Comparison of ENCODE assay signal across 10 mouse cellular contexts in the genomic region with DNA sequence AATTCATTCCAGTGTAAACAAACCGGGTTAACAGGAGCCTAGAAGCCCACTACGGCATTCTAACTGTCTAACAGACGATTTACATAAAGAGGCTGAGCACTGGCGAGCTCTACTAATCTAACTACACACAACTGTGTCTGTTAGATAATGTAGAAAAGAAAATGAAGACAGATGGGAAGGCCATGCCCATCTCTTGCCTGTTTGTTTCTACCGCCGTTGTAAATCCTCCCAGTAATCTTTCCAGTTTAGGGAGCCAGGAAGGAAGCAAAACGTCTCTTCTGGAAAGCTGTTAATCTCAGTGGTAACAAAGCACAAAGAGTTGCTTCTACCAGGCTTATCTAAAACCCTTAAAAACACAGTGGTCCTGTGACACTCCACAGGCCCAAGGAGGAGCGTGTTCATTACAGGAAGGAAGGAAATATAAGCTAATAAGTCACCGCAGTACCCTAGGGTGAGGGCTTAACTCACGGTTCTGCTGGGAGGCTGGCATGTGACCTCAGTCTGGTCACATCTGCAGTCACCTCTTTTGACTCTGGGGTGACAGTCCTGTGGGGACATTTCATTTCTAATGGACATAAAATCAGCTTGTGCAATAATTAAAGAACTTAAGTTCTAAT.
DNase-seq lines count a peak whose midpoint lies in the region; ATAC-seq lines count a peak whose summit lies in the region.
"Had no signal": no experiment of that assay in that cellular context is flagged by ENCODE, and none has a peak within 500 bp of the region (broad histone marks: within the 10 kb centered on the region; RNA-seq: fewer than 3 reads in every experiment).

No protein-coding gene starts in this region.

- no peak; the same call in 1 of the 2 replicates for ATAC-seq in heart, embryonic 13.5 days (ENCODE audit: extremely low read depth, insufficient number of reproducible peaks, low FRiP score, low TSS enrichment)
- peak; percentile 66; the same call in 1 of the 2 replicates for ATAC-seq in lung, embryonic 16.5 days (ENCODE audit: low read depth)
- ATAC-seq in megakaryocyte progenitor cell, adult 5-6 weeks (replicated peaks; ENCODE audit: poor library complexity), result peak; percentile 75

- WGBS in heart, embryonic 13.5 days, result 20% methylated on average over 10 of the region's 10 CpGs
- 13% methylated on average over 10 of the region's 10 CpGs for WGBS in lung, embryonic 16.5 days

- H3K9me3 ChIP-seq in heart, embryonic 13.5 days, result no peaks in the 10 kb centered on the region
- no peaks in the 10 kb centered on the region for H3K9me3 ChIP-seq in lung, embryonic 16.5 days (ENCODE audit: control insufficient read depth, low read length)
- H3K9me3 ChIP-seq: limb, embryonic 12.5 days had no signal

- H3K4me3 ChIP-seq in heart, embryonic 13.5 days, result no peak overlapping the region
- H3K4me3 ChIP-seq in lung, embryonic 16.5 days (ENCODE audit: low read length), result no peak overlapping the region
- H3K4me3 ChIP-seq: limb, embryonic 12.5 days had no signal

- H3K27ac ChIP-seq in heart, embryonic 13.5 days (replicated peaks), result peak overlapping the region; percentile 76
- 0 out of 2 replicates have a peak overlapping the region, but pooled peaks have one; percentile 5 for H3K27ac ChIP-seq in lung, embryonic 16.5 days (ENCODE audit: low read length)
- H3K27ac ChIP-seq: limb, embryonic 12.5 days had no signal

- peaks cover 21% of the 10 kb centered on the region for H3K4me1 ChIP-seq in heart, embryonic 13.5 days
- 0 out of 2 replicates have a peak, but pooled peaks cover 2% of the 10 kb centered on the region for H3K4me1 ChIP-seq in lung, embryonic 16.5 days (replicated peaks; ENCODE audit: control insufficient read depth, insufficient read depth, low read length)

- H3K4me2 ChIP-seq in heart, embryonic 13.5 days, result 0 out of 2 replicates have a peak overlapping the region, but pooled peaks have one; percentile 3
- H3K4me2 ChIP-seq in lung, embryonic 16.5 days (ENCODE audit: low read depth, low read length), result no peak overlapping the region
- H3K4me2 ChIP-seq: limb, embryonic 12.5 days had no signal

- H3K27me3 ChIP-seq in heart, embryonic 13.5 days (replicated peaks), result no peaks in the 10 kb centered on the region
- H3K27me3 ChIP-seq in lung, embryonic 16.5 days (ENCODE audit: control insufficient read depth, insufficient read depth, low read depth, low read length), result no peaks in the 10 kb centered on the region
- H3K27me3 ChIP-seq: limb, embryonic 12.5 days had no signal

- 0 out of 2 replicates have a peak overlapping the region, but pooled peaks have one; percentile 21 for H3K9ac ChIP-seq in heart, embryonic 13.5 days
- no peak overlapping the region for H3K9ac ChIP-seq in lung, embryonic 16.5 days (ENCODE audit: low read length)
- H3K9ac ChIP-seq: limb, embryonic 12.5 days had no signal

- H3K36me3 ChIP-seq in heart, embryonic 13.5 days, result no peaks in the 10 kb centered on the region
- no peaks in the 10 kb centered on the region for H3K36me3 ChIP-seq in lung, embryonic 16.5 days (ENCODE audit: control insufficient read depth, insufficient read depth, low read length)
- H3K36me3 ChIP-seq: limb, embryonic 12.5 days had no signal

- no peak for DNase-seq in heart, adult 18-20 months
- no peak for DNase-seq in lung, postnatal 4 days
- DNase-seq in embryo, embryonic 11 days, result peak; percentile 27
- no peak for DNase-seq in right cerebral cortex, postnatal 4 days
- DNase-seq: cerebellum, adult 8-10 months; retina, postnatal 1 day had no signal
